Mouse (Mus musculus): Measurements from ENCODE around the gene Pigyl. TPM values are rescaled to one million over a fixed set of nuclear protein-coding genes. Genes with fewer than 3 reads are reported as not detected.

Pigyl gene
- 173 and 183 TPM in 2 replicates for polyA plus RNA-seq (2021; fragmentation: Nextera tagmentation)
- long read RNA-seq, experiment 1, transcript Pigyl-201 (2 exons, 695 nt) = major isoform, 37 of 40 reads
- long read RNA-seq, experiment 1, partial matches to known transcripts = 0 of 40 reads
- long read RNA-seq, experiment 1, other reads (novel, unspliced or antisense) = 3 of 40 reads
- long read RNA-seq, experiment 2, transcript Pigyl-201 (2 exons, 695 nt) = major isoform, 140 of 153 reads
- long read RNA-seq, experiment 2, partial matches to known transcripts = 12 of 153 reads
- long read RNA-seq, experiment 2, other reads (novel, unspliced or antisense) = 0 of 153 reads

DNA sequence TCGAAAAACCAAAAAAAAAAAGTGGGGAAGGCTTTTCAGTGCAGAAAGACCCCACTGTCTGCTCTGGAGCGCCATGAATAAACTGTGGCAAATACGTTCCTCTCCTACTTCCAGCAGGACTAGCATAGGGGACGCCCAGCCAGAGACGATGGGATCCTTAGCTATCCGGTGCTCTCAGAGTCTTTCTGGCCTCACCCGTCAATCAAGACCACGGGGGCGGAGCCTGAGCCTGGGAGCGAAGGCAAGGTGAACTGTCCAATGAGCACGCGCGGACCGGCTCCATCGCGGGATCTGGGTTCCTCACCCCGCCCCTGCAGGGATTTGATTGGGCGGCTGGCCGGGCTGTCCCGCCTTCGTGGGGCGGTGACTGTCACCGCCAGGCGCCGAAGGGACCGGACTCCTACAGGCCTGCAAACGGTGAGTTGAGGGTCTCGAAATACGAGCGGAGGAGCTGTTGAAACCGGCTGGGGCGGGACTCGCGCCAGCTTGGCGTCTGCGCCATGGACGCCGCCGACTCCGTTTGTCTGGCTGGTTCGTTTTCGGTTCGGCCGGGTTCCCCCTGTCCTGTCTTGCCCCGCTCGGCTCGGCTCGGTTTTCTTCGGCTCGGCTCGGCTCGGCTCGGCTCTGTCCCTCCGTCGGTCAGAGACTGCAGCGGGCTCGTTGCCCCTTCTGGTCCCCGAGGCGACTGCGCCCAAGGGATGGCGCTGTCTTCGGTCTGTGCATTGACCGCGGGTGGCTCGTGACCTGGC is at the start of gene Pigyl:
TSS of gene Pigyl (plus strand) at position 350 of the 749 bp plus-strand sequence.

DNA sequence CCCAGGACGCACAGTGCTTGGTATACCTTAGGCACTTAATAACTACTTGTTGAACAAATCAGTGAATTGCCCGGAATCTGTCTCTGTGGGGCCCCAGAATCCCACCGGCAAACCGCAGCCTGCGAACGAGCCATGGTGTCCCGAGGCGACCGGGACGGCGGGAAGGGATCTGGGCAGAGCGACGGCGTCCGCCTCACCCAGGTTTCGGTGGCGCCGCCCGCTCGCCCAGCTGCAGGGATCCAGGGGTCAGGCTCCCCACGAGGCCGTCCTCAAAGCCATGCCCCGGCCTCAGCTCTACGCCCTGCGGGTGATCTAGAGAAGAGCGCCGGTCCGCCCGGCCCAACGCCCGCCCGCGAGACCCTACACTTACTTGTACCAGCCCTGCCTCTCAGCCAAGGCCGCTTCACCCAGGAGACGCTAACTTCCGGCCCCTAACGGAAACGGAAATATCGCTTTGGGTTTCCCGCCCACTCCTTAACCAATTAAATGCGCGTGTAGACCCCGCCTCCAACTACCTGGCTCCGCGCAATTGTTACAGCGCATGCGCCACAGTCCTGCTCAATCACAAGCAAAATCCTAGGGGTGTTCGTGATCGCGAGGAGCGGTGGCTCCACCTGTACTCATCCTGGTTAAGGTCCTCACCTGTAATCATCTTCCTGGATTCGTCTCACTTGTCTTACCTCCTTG is 39.8 kb upstream of the Pigyl start, which contains the start of gene Elof1:
TSS of gene Elof1 (minus strand) at position 433 of the 687 bp plus-strand sequence.

DNA sequence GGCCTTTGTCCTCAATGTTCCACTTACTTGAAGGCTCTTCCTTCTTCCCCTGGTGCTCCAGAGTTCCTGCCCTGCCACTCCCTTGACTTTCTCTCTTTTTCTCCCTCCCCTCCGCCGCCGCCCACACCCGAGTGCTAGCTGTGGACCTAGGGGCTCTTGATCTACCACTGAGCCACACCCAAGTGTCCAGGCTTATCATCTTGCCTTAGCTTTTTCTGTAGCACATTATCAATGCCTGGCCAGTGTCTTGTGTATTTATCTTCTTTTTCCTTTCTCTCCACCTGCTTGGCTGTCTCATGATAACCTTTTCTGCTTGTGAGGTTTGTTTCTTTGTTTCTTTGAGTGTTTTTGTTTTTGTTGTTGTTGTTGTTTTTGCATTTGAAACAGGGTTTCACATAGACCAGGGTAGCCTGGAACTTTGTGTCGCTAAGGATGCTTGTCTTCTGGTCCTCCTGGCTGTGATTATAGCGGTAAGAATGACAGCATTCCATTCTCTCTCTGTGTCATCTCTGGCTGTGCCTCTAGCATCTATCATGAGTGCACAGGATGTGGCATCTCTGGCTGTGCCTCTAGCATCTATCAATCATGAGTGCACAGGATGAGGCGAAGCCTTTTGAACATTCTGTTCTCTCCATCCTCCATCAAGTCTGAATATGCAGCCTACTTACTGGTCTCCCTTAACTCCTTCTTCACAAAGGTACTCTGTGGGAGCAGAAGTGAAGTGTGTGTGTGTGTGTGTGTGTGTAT is 20.8 kb upstream of the Pigyl start, which contains the start of gene Acp5:
TSS of gene Acp5 (minus strand) at position 68 of the 747 bp plus-strand sequence.

DNA sequence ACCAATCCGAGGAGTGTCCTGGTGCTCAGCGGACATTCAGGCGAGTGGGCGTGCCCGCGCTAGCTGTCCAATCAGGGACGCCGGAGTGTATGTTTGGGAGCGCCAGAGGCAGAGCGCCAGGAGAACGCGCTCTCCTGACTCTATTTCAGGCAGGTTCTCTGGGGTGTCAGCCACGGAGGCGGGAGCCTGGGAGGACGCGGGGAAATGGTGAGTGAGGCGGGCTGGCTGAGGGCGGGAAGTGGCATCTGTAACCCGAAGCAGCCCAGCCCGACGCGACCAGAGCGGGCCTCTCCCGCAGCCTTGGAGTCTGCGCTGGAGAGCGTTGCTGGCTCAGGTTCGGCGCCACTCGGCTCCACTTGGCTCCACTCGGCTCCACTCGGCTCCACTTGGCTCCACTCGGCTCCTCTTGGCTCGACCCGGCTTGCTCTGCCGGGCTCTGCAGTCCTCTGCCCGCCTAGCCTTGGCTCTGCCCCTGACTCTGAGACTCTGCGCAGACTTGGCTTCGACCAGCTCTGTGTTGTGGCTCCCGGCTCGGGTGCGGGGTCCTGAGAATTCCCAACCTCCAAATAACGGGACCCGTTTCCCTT is 31.5 kb downstream of the Pigyl start, which contains the start of gene Zfp872:
TSS of gene Zfp872 (plus strand) at position 66 of the 587 bp plus-strand sequence.

Other genes with a start within 250 kb of the Pigyl start
- gene Rab3d, start 238.7 kb upstream of the Pigyl start, polyA plus RNA-seq (2021; fragmentation: Nextera tagmentation) = 6.7 and 6.8 TPM in 2 replicates
- 8.4 and 9.2 TPM in 2 replicates for gene Ccdc159, start 229.4 kb upstream of the Pigyl start, polyA plus RNA-seq (2021; fragmentation: Nextera tagmentation)
- gene Tmem205, start 229.3 kb upstream of the Pigyl start, polyA plus RNA-seq (2021; fragmentation: Nextera tagmentation) = 87.3 and 88.2 TPM in 2 replicates
- gene Plppr2, start 219.8 kb upstream of the Pigyl start, polyA plus RNA-seq (2021; fragmentation: Nextera tagmentation) = 75.3 and 142 TPM in 2 replicates
- gene Swsap1, start 201.1 kb upstream of the Pigyl start, polyA plus RNA-seq (2021; fragmentation: Nextera tagmentation) = 6.2 and 17.7 TPM in 2 replicates
- gene Epor, start 193.3 kb upstream of the Pigyl start, polyA plus RNA-seq (2021; fragmentation: Nextera tagmentation) = 16.7 and 18.2 TPM in 2 replicates
- gene Rgl3, start 167.4 kb upstream of the Pigyl start, polyA plus RNA-seq (2021; fragmentation: Nextera tagmentation) = 1.0 and 1.5 TPM in 2 replicates
- 2.7 TPM in 2 replicates for gene Ccdc151, start 154.2 kb upstream of the Pigyl start, polyA plus RNA-seq (2021; fragmentation: Nextera tagmentation)
- gene Prkcsh, start 154.0 kb upstream of the Pigyl start, polyA plus RNA-seq (2021; fragmentation: Nextera tagmentation) = 24.2 and 25.2 TPM in 2 replicates
- gene Elavl3, start 104.8 kb upstream of the Pigyl start, polyA plus RNA-seq (2021; fragmentation: Nextera tagmentation) = 21.2 and 23.5 TPM in 2 replicates
- gene Gm49318, start 85.6 kb upstream of the Pigyl start, polyA plus RNA-seq (2021; fragmentation: Nextera tagmentation) = not detected in 2 replicates
- 3.5 and 4.6 TPM in 2 replicates for gene Zfp653, start 85.5 kb upstream of the Pigyl start, polyA plus RNA-seq (2021; fragmentation: Nextera tagmentation)
- 51.1 and 51.8 TPM in 2 replicates for gene Ecsit, start 71.4 kb upstream of the Pigyl start, polyA plus RNA-seq (2021; fragmentation: Nextera tagmentation)
- gene Cnn1, start 57.6 kb upstream of the Pigyl start, polyA plus RNA-seq (2021; fragmentation: Nextera tagmentation) = 0.49 and 0.67 TPM in 2 replicates
- gene Elof1, start 39.7 kb upstream of the Pigyl start, polyA plus RNA-seq (2021; fragmentation: Nextera tagmentation) = 175 and 193 TPM in 2 replicates
- gene Acp5, start 21.1 kb upstream of the Pigyl start, polyA plus RNA-seq (2021; fragmentation: Nextera tagmentation) = 0.21 and 0.39 TPM in 2 replicates
- 0.06 TPM in 1 of 2 replicates, not detected in the other for gene Zfp872, start 31.2 kb downstream of the Pigyl start, polyA plus RNA-seq (2021; fragmentation: Nextera tagmentation)
- 11.1 and 12.7 TPM in 2 replicates for gene Zfp809, start 68.9 kb downstream of the Pigyl start, polyA plus RNA-seq (2021; fragmentation: Nextera tagmentation)
- gene Zfp599, start 103.0 kb downstream of the Pigyl start, polyA plus RNA-seq (2021; fragmentation: Nextera tagmentation) = 1.9 and 3.0 TPM in 2 replicates
- gene Zfp810, start 150.8 kb downstream of the Pigyl start, polyA plus RNA-seq (2021; fragmentation: Nextera tagmentation) = 8.4 and 11.9 TPM in 2 replicates
- gene Anln, start 232.3 kb downstream of the Pigyl start, polyA plus RNA-seq (2021; fragmentation: Nextera tagmentation) = 4.6 and 6.8 TPM in 2 replicates